Mouse (Mus musculus) c-Kit-positive CD71-positive TER-119-negative erythroid progenitor cells, embryonic 14.5 days (primary cell): ENCODE results near the gene Cacng2.

Experiments used
- DNase-seq: peaks from one replicate; pipeline ENCODE4 v3.0.0-alpha.2; 2013; ENCODE audit warnings: low read depth

Gene Cacng2

DNA sequence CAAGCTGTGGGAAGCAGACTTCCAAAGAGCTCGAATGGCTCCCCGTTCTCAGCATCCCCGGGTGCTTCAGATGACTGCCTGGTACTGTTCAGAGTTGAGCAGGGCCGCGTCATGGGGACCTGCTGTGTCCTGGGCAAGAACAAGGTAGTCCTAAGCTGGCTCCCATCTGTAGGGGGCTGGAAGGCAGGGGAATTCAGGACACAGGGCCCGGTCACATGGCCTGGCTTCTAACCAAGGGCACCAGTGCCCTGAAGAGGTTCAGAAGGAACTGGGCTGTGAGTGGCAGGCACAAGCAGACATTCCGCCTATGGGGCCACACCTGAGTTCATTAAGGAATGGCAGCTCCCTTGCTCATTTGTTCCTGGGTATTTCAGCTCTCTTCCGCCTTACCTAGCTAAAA is 37.7 kb downstream of the Cacng2 start:
- DNase-seq, result no peak

DNA sequence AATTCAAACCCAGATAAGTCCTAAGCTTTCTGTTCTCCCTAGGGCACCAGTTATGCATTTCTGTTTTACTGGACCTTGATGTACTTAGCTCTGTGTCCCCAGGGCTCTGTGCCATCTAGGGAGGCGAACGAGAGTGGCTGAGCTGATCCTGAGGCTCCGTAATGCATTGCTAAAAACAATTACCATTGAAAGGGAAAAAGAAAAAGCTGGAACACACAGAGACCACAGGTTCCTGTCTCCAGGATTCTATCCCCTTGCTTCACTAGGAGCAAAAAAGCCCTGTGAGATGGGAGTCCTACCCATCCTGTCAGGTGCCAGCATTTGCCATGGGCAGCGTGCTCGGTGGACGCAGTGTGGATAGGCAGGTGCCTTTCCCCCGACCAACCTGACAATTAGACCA is 38.4 kb downstream of the Cacng2 start:
- DNase-seq, result no peak

DNA sequence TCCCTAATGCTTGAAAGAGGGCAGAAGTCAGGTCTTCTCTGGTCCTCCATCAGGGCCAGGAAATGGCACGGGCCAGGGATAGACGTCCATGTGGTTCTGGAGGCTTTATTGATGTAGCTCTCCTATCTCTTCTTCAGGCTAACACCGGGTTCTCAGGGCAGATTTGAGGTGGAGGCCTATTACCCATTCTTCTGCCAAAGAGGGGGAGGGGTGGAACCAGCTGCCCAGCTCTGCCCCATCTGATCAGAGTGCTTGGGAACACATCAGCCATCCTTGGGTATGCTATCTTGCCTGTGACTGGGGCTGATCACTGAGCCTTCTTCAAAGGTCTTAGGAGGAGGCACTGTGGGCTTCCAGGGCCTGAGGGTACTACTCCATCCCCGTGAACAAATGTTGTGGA is 39.5 kb downstream of the Cacng2 start:
- DNase-seq, result no peak

- DNase-seq, result no peak
Measured at GRCm38 (mm10) chr15:78078776-78079628, 40.8 kb downstream of the Cacng2 start.

DNA sequence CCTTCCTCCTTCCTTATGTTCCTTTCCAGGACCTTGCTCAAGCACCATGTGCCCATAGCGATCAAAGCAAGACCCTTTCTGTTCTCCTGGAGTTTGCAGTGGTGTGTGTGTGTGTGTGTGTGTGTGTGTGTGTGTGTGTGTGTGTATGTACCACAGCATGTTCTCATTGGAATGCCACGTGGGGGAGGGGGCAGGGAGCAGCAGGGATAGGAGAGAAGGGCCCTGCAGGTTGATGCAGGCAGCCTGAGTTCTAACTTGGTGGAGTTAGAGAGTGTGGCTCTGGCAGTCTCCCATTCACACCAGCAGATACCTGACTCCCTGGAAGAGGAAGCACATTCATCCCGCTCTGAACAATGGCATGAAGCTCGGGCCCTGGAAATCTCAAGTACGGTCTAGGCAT is 41.6 kb downstream of the Cacng2 start:
- no peak for DNase-seq

DNA sequence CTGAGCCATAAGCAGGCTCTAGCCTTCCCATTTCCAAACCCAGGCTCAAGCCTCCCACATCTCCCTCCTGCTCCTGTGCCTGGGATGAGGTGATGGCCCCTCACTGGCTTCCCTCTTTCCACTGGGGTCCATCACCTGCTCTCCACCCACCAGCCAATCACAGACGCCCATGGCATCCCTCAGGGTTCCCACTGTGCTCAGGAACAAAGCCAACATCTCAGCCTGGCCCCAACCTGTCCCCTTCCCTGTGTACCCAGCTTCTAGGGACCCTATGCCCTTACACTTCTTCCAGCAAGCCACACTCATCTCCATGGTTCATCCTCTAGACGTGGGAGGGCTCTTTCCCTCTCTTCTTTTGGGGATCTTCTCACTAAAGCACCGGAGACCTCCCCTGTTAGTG is 43.9 kb downstream of the Cacng2 start:
- DNase-seq, result no peak

DNA sequence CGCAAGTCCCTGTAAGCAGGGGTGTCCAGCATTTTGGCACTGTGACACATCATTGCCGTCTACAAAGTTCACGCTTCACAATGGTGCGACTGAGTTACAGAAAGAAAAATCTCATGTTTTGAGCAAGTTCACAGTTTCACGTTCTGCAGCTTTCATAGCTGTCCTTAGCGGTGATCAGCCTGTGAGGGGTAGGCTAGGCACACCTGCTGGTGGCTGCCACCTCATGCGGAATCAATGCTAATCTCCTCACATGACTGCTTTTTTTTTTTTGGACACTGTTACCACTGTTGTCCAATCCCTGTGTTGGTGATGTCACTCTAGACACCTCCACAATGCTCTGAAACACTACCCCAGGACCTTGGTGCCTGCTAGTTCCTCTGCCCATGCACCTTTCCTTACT is 46.7 kb downstream of the Cacng2 start:
- no peak for DNase-seq

DNA sequence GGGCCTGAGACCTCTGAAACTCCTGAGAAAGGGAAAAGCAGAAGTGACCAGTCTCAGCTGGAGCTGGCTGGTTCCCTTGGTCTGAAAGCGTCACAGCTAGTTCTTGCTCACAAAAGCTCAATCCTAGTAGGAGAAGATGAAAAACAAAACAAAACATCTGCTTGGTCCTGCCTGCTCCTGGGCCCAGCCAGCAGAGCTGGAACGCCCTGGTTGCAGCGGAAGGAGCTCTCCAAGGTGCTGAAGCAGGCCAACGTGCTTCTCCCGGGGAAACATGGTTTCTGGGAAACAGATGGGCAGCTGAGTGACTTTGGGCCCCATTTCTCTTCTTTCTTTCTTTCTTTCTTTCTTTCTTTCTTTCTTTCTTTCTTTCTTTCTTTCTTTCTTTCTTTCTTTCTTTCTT is 53.4 kb downstream of the Cacng2 start:
- DNase-seq, result peak; percentile 39

GRCm38 (mm10) chr15:78065541-78065940 is 54.3 kb downstream of the Cacng2 start:
- DNase-seq, result no peak

- no peak for DNase-seq
Measured at GRCm38 (mm10) chr15:78064340-78064739, 55.5 kb downstream of the Cacng2 start.

- no peak for DNase-seq
Measured at GRCm38 (mm10) chr15:78062467-78062866, 57.4 kb downstream of the Cacng2 start.

DNA sequence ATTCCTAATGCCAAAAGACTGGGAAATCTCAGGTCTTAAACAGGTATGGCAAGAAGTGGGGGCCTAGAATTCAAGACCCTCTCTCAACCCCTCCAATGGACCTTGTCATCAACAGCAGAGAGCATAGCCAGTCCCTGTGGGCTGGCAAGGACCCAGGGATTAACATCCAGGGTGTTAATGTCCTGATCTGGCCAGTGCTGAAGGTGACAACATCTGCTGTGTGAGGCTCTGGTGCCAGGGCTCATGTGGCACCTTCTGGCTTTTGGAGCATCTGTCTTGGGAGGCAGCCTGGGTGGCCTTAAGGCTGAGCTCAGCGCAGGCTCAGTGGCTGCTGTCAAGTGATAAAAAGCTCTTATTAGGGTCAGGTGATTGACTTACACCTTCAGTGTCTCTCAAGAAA is 62.9 kb downstream of the Cacng2 start:
- DNase-seq, result no peak

DNA sequence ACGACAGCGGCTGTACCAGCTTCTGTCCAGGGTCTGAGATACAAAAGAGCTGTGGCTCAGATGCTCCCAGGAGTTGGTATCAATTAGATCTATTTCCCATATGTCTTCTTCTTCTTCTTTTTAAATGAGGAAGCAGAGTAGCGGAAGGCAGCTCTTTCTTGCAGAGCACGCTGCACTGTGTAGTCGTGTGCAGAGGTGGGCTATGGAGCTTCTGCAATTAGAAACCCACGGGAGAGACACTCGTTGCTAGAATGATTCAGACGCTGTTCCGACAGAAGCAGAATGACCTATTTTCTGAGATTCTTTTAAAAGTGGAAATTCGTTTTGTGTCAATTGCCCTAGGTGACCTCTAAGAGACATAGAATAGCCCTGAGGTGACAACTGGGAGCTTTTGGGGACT is 69.1 kb downstream of the Cacng2 start:
- no peak for DNase-seq

- DNase-seq, result no peak
Measured at GRCm38 (mm10) chr15:78049933-78050332, 69.9 kb downstream of the Cacng2 start.

DNA sequence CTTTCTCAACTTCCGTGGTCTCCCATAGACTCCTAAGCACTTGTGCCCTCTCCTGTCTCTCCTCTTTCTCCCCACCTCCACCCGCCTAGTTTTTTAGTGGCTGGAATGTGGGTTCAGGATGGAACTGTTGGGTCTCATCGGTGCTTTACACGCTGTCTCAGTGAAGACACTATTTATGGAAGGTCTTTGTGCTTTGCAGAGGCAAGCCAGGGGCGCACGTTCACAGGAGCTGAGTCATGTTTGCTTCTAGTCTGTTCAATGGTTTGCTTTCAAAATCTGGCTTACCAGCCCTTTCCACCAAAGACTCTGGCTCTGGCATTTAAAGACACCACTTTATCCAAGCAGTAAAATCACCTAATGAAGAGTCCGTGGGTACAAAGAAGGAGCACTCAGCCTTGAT is 74.0 kb downstream of the Cacng2 start:
- no peak for DNase-seq

DNA sequence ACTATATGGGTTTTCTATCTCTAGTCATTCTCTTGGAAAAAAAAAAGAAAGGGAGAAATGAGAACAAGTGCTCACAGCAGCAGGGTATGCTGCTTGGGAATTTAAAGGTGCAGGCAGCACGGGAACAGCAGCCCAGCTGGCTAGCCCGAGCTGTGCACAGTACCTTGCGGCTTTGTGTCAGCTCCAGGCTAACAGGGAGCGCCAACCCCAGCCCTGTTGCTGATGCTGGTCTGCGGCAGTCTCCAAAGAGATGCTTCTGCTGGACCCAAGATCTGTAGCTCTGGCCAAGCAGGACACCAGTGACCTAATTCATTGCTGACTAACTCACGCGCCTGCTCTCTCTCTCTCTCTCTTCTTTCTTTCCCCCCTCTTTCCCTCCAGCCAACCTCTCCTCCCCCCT is 74.5 kb downstream of the Cacng2 start:
- no peak for DNase-seq

GRCm38 (mm10) chr15:78044826-78045225 is 75.0 kb downstream of the Cacng2 start:
- no peak for DNase-seq

GRCm38 (mm10) chr15:78042706-78043105 is 77.1 kb downstream of the Cacng2 start:
- DNase-seq, result no peak

GRCm38 (mm10) chr15:78037626-78038025 is 82.2 kb downstream of the Cacng2 start:
- DNase-seq, result no peak

DNA sequence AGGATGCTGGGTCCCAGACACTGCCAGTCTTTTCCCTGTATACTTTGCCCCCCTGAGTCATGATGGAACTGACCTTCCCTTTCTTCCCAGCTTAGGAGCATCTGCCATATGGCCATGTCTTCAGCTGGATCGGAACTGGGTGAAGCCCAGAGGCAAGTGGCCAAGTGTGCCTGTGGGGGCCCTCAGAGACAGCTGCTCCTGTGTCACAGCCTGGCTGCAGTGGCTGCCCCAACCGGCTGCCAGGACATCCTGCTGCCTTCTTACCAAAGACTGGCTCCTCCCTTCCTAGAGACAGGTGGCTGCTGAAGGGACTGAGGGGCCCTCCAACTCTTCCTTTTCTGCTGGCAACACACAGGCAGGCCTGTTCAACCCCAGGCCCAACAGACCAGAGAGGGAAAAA is 83.2 kb downstream of the Cacng2 start:
- DNase-seq, result no peak

GRCm38 (mm10) chr15:78029938-78030337 is 89.9 kb downstream of the Cacng2 start:
- DNase-seq, result no peak

DNA sequence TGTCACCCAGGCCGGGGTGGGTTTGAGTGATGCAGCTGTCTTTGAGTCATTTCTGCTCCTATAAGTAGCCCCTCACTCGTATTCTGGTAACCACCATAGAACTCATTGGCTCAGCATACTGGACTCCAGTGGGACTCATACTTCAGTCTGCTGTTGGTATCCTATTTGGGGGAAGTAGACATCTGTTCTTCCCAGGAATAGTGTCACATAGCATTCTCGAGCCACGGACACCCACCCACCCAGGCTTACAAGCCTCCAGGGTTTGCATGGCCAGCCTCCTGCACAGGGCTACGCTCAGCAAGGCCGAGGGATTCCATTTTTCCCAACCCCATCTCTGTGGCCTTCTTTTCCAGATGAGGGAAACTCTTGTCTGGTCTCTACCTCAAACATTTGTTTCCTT is 93.3 kb downstream of the Cacng2 start:
- no peak for DNase-seq

DNA sequence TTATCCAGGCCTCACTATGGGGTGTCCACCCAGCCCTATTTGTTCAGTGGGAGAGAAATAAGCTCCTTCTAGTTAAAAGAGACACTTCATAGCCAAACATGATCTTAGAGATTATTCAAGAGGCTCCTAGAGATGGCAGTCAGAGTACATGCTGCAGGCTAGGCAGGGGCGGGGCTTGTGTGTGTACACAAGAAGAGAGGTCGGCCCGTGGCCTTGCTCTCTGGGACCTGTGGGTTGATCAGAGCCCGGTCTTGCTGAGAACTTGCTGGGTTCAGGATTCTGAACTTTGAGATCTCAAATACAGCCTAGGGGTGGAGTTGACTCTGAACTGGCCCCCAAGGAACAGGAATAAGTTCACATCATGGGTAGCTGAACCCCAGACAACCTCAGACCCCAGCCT is 95.6 kb downstream of the Cacng2 start:
- no peak for DNase-seq

- no peak for DNase-seq
Measured at GRCm38 (mm10) chr15:78014046-78014445, 105.8 kb downstream of the Cacng2 start.
